Mouse (Mus musculus) c-Kit-positive CD71-positive TER-119-positive erythroid progenitor cells, embryonic 14.5 days (primary cell): ENCODE data around the gene Cacna1c.
A peak's percentile ranks its signal among the peaks of the same experiment; 100 is the strongest.

ENCODE experiments used
- DNase-seq: peaks from one replicate; pipeline ENCODE4 v3.0.0-alpha.2; 2013; ENCODE audit warnings: low spot score

Cacna1c gene

GRCm38 (mm10) chr6:118922328-118923211, 273.6 kb downstream of the Cacna1c start:
- DNase-seq: peak; percentile 73

DNA sequence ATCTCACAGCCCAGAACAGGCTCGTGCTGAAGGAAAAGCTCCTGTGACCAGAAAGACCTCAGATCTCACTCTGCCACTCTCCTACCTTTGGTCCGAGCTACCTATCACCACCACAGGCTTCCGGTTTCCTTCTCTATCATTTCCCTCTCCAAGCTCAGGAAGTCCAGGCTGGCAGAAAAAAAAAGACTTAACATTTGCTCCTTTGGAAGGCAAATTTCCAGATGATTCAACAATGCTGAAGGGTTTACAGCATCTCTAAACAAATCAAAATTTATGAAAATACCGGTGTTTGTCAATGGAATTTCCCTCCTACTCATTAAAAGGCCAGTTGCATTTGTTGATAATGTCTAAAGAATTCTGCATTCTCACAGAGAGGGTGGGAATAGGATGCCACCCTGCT, 288.0 kb downstream of the Cacna1c start:
- DNase-seq: no peak

GRCm38 (mm10) chr6:118907704-118908103, 288.5 kb downstream of the Cacna1c start:
- no peak for DNase-seq

- DNase-seq: no peak
Observed at GRCm38 (mm10) chr6:118906878-118907277, 289.3 kb downstream of the Cacna1c start.

GRCm38 (mm10) chr6:118899688-118900087, 296.5 kb downstream of the Cacna1c start:
- no peak for DNase-seq

GRCm38 (mm10) chr6:118897101-118897500, 299.1 kb downstream of the Cacna1c start:
- no peak for DNase-seq

DNA sequence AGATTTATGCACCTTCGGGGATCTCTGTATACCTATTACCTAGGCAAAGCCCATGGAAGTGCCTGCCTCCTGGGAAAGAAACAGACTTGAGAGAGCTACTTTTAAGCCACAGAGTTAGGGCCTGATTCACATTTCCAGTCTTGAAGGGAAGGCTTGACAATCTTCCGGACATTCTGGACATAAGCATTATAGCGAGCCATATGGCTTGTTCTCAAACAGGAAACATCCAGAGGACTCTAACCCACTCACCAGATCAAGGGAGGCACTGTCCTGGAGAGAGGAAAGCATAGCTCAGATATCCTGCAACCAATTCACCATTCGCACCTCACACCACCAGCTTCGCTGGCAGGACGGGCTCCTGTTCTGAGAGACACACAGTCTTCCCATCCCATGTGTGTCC, 302.2 kb downstream of the Cacna1c start:
- no peak for DNase-seq

DNA sequence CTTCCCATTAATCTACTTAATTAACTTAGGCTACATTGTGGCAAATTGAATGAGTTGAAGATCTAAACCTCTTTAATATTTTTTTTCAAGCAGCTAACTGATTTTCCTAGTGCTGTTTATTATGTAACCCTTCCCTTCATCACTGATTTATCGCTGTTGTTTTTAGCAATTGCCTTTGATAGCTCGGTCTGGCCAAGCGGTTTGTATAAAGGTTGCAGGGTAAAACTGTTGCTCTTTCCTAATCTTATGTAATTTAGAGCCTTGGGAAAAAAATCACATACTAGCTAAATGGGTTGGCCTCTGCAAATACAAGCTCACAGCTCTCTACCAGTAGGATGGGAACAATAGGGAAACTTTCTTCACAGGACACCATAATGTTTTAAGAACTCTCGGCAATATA, 306.8 kb downstream of the Cacna1c start:
- no peak for DNase-seq

DNA sequence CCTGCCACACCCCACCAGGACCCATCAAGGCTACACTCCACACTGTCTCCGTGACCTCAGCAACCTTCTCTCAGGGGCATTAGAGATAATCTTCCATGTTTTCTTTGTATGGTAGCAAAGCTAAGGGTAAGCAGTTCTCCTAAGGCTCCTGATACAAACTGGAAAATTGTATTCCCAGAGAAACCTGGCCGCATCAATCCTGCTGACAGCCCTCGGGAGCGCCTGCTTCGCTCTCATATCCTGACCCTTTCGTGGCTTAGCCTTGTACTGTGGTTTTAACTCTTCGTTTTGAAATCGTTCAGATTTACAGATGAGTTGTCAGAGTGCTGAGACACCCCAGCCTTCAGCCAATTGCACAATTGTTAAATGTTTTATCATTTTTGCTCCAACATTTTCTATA, 309.2 kb downstream of the Cacna1c start:
- no peak for DNase-seq

- DNase-seq: no peak
Observed at GRCm38 (mm10) chr6:118884961-118885360, 311.3 kb downstream of the Cacna1c start.

GRCm38 (mm10) chr6:118884073-118884551, 312.1 kb downstream of the Cacna1c start:
- DNase-seq: no peak

GRCm38 (mm10) chr6:118876204-118876603, 320.0 kb downstream of the Cacna1c start:
- no peak for DNase-seq

DNA sequence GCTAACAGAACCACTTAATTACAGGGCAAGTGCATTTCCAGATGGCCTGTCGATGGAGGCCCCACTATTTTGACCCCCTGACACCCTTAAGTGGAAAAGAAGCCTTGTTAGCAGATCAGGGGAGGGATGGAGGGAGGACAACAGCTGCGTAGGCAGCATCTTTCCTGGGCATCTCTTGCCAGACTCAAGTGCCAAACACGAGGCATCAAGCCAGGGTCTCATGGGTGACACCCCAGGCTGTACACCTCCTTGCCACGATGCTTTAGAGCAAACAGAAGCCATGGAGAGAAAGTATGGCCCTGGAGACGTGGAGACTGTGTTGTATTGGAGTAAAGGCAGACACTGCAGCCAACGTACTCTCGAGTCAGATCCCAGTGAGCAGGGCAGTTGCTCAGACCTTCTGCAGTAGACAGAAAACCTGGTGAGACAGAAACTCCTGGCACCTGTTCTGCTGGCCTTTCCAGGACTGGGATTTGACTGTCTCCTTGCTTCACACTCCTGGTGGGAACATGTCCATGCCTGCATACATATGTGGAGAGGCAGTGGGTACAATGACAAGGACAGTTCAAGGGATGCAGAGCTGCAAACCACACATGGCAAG, 325.9 kb downstream of the Cacna1c start:
- DNase-seq: no peak

DNA sequence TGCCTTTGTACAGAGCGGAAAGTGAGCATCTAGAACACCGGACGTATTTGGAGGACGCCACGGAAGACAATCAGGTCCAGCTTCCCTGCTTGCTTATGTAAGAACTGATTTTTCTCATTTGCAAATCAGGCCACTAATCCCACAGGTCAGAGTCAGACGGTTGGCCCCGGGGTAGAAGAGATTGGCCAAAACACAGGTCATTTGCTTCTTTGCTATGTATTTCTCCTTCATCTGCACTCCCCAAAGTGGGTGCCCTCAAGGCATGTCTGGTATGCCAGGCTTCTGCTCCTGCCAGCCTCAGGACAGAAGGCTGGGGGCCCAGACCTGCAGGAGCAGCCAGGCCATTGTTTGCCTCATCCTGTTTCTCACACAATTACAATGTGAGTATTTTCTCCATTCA, 328.8 kb downstream of the Cacna1c start:
- no peak for DNase-seq

DNA sequence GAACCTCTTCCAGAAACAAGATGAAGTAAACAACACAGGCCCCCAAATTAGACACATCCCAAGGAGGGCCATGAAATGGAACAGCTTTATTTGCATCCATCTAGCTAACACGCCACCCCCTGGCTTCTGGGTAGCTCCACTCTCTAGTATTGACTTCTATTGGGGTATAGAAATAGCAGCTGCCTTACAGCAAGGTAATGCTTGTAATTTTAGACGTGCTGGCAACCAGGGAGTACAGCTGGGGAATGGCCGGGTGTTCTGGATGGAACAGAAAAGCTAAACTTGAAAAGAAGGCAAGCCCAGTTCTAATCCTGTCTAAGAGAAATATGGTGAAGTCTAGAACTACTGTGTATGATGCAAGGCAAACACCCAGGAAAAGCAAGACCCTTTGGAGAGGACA, 329.3 kb downstream of the Cacna1c start:
- no peak for DNase-seq

DNA sequence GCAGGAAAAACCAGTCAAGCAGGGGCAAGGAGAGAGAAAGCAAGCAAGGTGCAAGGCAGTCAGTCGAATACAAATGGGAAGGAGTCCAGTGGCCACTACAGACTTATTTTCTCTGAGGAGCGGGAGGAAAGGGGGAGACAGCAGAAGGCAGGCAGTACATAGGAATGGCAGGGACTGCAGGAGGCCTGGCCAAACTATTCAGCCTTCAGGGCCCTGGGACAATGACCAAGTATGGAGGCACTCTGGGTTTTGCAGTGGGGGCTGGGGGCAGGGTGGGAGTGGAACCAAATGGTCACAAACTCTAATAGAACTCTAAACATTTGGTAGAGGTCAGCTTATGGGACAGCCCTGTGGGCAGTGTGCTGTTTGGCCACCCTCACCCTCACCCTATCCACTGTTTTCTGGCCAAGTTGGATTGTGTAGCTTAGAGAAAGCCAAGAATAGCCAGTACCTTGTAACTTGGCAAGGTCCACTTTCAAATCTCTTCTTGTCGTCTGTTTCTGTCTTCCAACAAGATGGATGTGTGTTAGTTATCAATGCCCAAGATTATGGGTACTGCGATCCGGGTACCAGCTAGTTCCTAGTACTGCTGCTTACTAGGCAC, 330.3 kb downstream of the Cacna1c start:
- DNase-seq: no peak

GRCm38 (mm10) chr6:118864696-118865620, 331.3 kb downstream of the Cacna1c start:
- no peak for DNase-seq

GRCm38 (mm10) chr6:118862727-118863126, 333.5 kb downstream of the Cacna1c start:
- no peak for DNase-seq

DNA sequence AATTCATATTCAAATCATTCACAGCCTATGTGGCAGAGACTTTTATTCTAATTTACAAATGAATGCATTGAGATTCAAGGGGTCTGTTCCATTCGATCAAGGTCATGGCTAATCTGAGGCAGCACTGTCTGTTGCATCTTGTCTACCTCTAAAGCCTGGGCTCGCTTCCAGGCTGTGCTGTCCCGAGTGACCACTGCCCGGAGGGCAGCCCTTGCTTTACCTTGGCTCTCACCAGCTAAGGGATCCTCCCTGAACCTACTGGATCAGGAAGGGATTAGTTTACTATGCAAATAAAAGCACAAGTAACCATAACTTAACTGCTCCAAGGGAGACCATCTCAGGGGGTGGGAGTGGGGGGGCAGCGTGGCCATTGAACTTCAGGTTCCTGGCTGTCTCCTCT, 334.1 kb downstream of the Cacna1c start:
- DNase-seq: no peak

GRCm38 (mm10) chr6:118858431-118858830, 337.8 kb downstream of the Cacna1c start:
- DNase-seq: no peak

GRCm38 (mm10) chr6:118852131-118852530, 344.1 kb downstream of the Cacna1c start:
- DNase-seq: no peak

GRCm38 (mm10) chr6:118851086-118851485, 345.1 kb downstream of the Cacna1c start:
- DNase-seq: no peak
